Mouse (Mus musculus) heart, postnatal 0 days (tissue): Measurements from ENCODE around the gene Enoph1.

Experiments used
- CTCF ChIP-seq: IDR thresholded peaks from 2 replicates; pipeline ENCODE4 v1.5.1; 2016; ENCODE audit warnings: antibody characterized with exemption, control low read depth, low read depth
- EP300 ChIP-seq: IDR thresholded peaks from 2 replicates; pipeline ENCODE4 v1.6.1; 2016; ENCODE audit warnings: antibody characterized with exemption, low read depth

DNA sequence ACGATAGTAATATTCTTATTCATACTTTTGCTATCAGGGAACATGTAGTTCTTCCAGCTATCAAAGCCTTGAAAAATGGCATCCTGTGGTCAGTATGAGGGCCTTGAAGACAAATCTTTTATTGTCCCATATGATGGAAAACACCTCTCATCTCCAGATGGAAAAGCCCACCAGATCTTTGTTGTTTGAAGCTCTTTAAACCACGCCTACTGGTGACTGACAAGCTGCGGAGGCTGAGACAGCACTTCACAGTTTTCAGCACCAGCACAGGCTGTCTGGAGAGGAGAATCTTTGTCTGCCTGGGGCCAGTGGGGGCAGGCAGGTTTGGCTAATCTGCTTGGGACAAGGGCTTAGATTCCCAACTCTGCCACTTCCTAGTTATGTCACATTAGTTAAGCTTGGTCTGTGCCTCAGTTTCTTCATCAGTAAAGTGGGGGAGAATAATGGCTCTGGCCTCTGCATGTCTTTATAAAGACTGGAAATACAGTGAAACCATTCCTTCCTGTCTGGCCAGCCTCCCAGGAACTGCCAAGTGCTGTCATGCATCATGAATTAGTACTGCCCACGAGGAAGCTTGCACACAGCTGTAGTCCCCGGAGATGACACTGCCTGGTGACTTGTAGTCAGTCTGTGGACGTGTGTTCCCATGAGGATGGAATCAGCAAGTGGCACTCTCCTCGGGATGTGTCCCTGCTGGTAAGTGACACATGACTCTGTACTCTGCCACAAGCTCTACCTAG lies 69.9 kb downstream of the Enoph1 start:
- TF ChIP-seq CTCF (no peak), EP300 (no peak)
